Mouse (Mus musculus) kidney, adult 8-10 months (tissue): Measurements from ENCODE around the gene Disc1.

ENCODE experiments used
- DNase-seq, 2 experiments: peaks; one replicate each; pipeline ENCODE4 v3.0.0; 2022

Gene Disc1

GRCm38 (mm10) chr8:125183548-125184451 lies 129.8 kb downstream of the Disc1 start:
- DNase-seq, result peak; percentile 62 to 80

DNA sequence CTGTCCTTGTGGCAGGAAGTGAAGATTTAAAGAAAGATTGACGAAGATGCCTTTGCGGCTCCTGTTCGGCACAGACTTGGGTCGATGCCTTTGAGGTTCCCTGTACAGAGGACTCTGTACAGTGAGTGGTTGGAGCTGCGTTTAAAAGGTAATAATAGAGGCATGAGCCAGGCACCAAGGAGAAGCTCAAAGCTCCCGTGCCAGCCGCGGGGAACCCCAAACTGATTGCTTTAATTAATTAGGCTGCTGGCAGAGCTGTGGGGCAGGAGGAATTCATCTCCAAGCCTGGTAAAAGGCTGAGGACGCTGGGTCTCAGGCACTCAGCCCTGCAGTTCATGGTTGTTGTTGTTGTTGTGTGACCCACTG lies 130.4 kb downstream of the Disc1 start:
- no peak for DNase-seq

- DNase-seq, result no peak
Measured at GRCm38 (mm10) chr8:125184881-125185280, 130.9 kb downstream of the Disc1 start.

GRCm38 (mm10) chr8:125187044-125187443 lies 133.0 kb downstream of the Disc1 start:
- no peak for DNase-seq

DNA sequence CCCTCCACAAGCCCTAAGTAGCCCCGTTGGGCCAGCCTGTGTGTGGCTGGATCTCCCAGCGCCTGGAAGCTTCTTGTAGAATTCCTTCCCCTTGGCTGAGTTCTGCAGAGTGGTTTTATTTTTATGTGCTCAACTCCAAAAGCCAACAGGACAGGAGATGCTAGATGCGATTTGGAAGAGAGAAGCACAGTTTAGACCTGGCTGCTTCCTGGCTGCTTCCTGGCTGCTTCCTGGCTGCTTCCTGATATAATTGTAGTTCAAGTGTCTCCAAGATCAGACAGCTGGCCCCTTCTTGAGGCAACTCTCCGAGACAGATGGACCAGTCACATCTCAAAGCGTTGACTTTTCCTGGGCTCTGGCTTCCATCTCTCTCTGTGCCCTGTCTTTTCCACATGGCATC lies 139.7 kb downstream of the Disc1 start:
- DNase-seq, result no peak

DNA sequence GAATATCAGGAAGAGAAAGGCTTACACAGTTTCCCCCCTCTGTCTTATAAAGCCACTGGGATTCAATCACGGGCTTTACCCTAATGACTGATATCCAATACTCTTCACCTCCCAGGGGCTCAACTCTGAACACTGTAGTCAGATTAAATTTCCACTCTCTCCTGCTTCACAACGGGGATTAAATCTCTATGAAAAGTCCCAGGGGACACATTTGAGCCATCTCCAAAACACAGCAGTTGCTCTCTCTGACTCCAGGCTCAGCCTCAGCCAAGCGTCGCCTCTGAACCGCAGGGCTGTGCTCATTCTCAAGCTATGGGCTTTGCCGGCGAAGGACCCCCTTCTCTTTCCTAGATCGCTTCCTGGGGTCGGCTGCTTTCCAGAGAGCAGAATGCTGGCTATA lies 141.1 kb downstream of the Disc1 start:
- no peak for DNase-seq

DNA sequence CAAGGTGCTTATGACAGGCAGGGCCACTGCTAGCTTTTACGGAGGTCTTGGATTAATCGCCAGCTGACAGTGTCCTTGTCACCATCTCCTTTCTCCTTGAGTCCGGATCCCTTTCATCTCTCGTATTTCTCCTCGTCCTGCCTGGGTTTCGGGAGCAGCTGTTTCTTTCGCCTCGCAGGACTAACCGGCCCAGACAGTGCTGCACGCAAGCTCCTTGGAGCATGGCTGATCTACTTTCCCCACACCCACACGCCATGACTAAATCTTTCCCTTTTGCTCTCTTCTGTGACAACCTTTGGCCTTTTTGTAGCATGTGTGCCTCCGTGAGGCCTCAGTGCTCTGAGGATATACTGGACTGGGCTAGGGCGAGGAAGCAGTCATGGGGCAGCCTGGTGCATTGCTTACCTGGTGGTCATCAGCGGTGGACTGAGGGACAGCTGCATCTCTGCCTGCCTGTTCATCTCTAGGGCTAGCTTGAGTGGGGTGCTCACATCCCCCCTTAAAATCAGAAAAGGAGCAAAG lies 142.6 kb downstream of the Disc1 start:
- DNase-seq, result no peak

GRCm38 (mm10) chr8:125197341-125198002 lies 143.5 kb downstream of the Disc1 start:
- peak in 1 of 2 experiments; percentile 19 for DNase-seq

DNA sequence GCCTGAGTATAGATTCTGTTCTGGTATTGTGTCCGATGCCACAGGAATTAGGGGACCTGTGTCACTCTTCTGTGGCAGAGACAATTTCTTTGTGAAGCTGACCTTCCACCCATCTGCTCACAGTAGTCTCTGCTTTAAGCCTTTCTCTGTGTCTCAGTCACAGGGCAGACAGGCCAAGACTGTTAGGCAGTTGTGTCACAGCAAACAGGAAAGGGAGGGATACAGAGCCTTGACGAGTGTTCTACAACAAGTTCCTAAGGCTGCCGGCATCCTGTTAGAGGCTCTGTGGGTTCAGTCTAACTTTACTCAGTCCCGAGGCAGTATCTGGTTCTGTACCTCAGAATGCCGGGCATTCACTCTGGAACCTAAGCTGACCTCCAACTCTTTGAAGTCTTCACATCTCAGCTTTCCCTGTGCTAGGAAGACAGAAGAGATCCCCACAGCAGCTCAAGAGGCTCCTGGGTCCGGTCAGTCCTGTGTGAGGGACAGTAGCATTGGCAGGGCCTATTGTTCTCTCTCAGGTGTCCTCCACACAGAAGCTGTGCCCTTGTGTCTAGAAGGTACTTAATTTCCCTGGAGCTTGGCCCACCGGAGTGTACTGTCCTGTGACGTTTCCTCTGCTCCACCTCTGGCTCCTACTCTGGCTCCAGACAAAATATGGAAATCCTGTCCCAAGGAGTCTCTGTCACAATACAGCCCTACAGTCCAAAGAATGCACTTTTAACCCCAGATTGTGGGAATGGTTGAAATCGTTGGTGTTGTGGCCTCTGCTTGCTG lies 144.6 kb downstream of the Disc1 start:
- DNase-seq, result peak; percentile 19

- peak in 1 of 2 experiments; percentile 25 for DNase-seq
Measured at GRCm38 (mm10) chr8:125199197-125199939, 145.4 kb downstream of the Disc1 start.

DNA sequence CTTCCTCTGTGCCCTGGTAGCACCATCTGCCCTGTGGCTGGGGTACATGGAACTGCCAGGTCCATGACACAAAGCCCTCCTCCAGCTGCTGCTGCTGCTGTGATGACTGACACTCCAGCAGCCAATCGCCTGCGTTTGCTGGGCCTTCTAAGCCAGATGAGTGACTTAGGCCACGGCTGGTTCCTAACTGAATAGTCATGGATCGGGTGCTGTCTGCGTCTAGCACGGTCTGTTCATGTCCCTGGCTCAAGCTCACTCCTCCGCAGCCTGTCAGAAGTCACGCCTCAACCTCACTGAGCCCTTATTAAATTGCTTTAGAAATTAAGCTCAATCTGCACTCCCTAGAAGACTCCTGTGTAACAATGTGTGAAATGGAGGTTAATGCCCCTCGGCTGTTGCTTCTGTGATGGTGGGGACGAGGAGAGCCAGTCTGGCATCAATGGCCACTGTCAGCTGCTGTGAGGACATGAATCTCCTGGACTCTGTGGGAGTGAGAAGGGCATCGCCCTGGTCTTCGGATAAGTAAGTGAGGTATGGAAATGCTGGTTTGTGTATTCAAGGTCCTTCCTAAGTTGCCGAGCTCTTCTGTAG lies 146.4 kb downstream of the Disc1 start:
- no peak for DNase-seq

GRCm38 (mm10) chr8:125201650-125202049 lies 147.7 kb downstream of the Disc1 start:
- DNase-seq, result no peak

DNA sequence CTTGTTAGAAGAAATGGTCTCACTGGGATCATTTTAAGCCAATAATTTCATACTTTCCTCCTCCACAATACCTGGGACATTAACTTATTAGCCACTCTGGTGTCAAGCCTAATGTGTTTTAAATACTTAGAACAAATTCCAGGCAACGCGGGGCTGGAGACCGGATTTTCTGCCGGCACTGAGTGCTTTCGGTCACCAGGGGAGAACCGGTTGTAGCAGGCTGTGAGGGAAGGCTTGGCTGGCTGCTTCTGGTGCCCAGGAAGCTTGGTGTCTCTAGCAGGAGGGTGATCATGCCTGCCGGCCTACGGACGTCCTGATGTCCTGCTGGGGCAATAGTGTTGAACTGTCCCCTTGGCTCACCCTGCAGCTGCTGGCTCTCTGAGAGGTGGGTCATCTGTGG lies 149.0 kb downstream of the Disc1 start:
- DNase-seq, result peak in 1 of 2 experiments; percentile 39

- no peak for DNase-seq
Measured at GRCm38 (mm10) chr8:125205556-125205955, 151.6 kb downstream of the Disc1 start.

- DNase-seq, result no peak
Measured at GRCm38 (mm10) chr8:125206391-125206790, 152.4 kb downstream of the Disc1 start.

DNA sequence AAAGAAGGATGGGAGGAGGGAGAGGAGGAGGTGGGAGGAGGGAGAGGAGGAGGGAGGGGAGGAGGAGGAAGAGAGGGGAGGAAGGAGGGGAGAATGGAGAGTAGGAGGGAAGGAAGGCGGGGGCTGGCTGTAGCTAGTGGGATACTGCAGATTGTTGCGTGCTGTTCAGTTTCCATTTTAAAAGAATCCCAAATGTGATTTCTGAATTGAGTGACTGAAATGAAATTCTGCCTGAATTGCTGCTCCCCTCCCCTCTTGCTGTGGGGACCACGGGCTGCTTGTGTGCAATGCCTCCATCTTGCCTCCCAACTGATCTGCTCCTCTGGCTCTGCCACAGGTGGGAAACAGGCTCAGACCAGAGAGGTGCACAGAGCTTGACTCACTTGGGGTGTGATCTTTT lies 153.0 kb downstream of the Disc1 start:
- no peak for DNase-seq

- DNase-seq, result no peak
Measured at GRCm38 (mm10) chr8:125212619-125213167, 158.7 kb downstream of the Disc1 start.

DNA sequence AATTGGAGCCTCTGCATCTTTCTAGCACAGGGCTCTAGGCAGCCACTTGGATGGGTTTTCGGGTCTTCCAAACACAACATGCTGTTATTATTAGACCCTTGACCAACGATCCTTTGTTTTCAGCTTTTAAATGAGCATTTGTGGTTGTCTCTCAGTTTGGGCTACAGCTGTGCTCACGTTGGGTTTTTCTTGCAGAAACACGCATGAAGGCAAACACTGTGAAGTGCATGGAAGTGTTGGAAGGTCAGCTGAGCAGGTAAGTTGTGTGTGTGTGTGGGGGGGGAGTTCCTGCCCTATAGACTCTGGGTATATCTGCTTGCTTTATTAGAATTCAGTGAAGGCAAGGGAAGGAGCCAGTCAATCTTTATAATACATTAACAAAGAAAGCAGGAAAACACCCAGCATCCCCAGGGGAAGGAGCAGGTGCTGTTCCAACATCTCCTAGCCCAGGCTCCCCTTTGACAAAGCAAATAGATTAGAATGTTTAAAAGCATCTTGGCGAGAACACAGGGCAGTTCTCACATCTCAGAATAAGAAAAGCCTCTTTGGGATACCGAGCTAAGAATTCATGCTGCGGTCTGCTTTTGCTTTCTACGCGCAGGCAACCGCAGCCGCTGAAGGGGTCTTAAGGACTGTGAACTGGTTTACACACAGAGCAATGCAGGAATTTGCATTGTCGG lies 164.0 kb downstream of the Disc1 start:
- DNase-seq, result no peak

DNA sequence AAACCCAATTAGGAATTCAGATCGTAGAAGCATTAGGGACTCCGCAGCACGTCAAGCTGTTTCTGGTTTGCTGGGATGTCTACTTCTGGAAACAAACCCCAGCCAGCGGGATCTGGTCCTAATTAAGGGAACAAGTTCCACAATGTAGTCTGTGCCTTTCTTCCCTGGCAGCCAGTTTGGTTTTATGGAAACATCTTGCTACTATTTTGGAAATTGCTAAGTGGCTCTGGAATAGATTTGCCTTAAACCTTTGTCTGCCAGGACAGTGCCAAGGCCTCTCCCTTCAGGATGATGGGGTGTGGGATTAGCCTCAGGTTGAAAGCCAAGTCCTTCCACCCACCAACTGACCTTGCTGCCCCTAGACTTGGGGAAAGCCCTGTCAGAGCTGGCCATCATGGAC lies 164.7 kb downstream of the Disc1 start:
- DNase-seq, result no peak

GRCm38 (mm10) chr8:125220608-125221007 lies 166.6 kb downstream of the Disc1 start:
- no peak for DNase-seq

DNA sequence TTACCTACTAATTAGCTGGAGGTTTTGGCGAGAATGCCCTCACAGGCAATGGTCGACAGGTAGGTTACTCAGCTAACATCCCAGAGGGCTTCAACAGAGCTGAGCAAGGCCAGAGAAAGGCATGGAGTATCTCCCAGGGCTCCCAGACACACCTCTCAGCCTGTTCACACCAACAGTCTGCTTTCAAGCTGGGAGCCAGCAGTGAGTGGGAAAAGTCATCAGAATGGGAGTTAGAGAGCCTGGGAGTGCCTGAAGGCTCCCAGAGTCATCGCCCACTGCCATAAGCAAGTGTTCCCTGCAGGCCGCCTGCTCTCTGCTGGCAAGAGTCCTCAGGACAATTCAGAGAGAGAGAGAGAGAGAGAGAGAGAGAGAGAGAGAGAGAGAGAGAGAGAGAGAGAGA lies 167.1 kb downstream of the Disc1 start:
- no peak for DNase-seq
